Mouse (Mus musculus) right cerebral cortex, postnatal 4 days (tissue): Measurements from ENCODE around the gene Sf3a1.

Experiments used
- DNase-seq: peaks from one replicate; pipeline ENCODE4 v3.0.0-alpha.2; 2022

Gene Sf3a1

DNA sequence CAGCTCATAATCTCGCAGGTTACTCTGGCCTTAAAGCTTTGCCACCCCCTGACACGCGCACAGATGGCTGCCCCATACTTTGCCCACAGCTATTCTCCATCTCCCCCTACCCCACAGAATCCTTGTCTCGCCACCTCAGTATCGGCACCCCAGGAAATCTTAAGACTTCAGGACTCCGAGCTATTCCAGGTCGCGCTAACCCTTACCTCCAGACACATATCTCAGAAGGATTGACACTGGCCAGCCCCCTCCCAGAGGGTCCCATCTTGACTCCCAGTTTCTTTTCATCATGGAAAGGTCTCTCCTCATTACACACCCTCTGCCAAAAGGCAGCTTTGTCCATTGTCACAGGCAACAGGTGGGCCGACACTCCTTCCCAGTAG lies 27.2 kb downstream of the Sf3a1 start:
- peak; percentile 15 for DNase-seq

DNA sequence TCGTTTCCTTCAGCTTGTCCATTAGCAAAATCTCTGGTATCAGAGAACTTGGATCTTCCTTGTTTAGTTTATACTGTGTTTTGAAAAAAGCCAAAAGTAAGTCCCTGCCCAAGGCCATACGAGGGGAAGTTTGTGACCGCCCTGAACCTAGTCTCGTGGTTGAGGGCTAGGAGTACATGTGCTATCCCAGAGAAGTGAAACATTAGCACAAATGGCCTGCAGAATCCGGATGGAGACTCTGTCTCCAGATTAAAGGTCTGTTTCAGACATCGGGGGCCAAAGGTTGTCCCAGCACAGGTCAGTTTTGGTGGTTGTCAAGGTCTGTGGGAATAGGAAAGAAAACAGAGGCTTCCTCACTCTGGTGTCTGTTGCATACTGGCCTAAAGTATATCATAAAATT lies 29.0 kb downstream of the Sf3a1 start:
- DNase-seq: no peak

DNA sequence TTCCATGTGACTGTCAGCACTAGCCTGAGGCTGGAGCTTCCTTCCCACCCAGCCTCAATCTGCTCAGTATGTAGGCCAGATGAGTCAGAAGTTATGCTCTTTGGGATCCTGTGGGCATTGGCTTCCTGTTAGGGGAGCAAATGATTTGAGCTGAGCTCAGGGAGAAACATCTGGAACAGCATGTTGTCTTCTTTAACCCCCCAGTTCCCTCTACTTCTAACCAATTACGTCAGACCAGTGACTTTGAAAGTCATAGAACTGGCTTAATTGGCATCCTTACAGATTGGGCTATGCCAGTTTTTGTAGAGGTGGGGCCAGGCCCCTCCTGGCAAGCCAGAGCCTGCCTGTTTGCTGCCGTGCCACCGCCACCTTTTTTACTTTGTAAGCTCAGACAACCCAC lies 30.5 kb downstream of the Sf3a1 start:
- no peak for DNase-seq

DNA sequence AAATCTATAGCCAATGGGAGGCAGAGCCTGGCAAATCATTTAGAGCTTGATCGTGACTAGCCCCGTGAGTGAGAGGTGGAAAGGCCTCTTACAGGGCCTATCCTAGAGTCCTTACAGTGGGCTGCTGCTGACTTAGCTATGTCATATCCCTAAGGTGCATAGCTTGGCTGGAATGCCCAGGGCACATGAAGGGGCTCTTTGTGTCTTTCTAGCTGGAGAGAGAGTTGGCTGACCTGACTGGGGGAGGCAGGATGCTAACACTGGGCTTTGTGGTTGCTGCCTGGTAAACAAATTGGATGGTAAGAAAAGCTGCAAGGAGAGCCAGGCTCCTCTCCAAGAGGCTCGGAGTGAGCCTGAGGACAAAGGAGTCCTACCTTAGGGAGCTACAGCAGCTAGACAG lies 32.6 kb downstream of the Sf3a1 start:
- no peak for DNase-seq

DNA sequence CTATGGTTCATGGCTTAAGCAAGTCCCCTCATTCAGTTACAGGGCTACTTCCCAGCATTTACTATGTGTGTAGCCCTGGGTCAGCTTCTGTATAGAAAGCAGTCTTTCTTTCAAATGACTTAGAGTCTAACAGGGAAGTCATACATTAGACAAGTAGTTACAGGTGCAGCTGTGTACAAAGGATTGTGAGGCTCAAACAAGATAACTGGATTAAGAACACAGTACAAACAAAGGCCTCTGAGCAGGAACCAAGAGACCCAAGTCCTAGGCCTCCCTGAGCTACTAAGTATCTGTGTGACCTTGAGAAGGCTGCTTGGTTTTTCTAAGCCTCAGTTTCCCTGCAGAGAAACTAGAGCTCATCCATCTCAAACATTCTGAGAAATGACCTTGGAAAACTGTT lies 33.3 kb downstream of the Sf3a1 start:
- no peak for DNase-seq

DNA sequence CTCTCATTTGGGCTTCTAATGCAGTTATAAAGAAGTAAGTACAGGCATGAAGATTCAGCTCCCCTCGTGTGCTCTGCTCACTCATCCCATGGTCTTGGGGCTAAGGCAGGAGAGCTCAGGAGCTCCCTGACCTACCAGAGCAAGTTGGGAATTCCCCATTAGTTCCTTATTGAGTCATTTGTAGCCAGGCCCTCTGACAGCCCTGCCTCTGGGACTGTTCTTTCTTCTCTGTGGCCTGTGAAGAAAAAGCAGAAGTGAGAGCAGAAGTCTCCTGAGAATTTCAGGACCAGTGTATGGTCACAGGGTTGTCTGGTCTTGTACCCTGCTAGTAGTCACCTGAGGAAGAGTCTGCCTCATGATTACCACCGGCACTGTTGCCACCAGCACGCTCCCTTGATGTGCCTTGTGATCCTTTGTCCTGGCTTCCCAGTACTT lies 35.5 kb downstream of the Sf3a1 start:
- DNase-seq: no peak

DNA sequence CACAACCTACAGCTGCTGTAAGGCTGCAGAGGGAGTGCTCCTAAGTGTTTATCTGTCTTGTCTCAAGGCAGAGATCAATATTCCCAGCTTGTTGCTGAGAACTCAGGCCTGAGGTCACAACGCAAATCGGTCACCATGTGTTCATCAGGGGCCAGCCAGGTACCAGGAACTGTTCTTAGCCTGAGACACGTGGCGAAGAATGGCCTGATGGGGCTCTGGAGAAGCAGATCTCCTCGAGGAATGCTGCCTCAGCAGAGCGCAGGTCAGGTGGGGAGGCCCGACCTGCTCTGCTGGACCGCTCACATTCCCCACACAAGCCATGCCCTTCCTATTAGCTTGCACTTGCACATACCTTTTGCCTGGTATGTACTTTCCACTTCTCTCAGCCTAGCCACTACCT lies 36.5 kb downstream of the Sf3a1 start:
- no peak for DNase-seq

DNA sequence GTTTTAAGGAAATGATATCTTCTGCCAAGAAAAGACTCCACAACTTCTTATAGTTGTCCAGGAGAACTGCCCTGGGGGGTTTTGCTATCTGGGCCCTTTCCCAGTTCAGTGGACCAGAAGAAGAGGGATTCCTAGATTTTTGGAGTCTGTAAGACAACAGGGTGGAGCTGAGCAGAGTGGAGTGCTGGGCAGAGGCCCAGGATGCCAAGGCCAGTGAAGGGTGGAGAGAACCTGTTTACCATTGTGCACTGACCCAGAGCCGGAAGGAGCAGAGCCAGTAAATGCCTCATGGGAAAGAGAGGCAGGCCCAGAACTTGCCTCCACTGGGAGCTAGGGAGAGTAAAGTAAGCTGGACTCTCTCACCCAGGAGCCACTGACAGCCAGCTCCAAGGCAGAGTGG lies 37.5 kb downstream of the Sf3a1 start:
- DNase-seq: no peak

DNA sequence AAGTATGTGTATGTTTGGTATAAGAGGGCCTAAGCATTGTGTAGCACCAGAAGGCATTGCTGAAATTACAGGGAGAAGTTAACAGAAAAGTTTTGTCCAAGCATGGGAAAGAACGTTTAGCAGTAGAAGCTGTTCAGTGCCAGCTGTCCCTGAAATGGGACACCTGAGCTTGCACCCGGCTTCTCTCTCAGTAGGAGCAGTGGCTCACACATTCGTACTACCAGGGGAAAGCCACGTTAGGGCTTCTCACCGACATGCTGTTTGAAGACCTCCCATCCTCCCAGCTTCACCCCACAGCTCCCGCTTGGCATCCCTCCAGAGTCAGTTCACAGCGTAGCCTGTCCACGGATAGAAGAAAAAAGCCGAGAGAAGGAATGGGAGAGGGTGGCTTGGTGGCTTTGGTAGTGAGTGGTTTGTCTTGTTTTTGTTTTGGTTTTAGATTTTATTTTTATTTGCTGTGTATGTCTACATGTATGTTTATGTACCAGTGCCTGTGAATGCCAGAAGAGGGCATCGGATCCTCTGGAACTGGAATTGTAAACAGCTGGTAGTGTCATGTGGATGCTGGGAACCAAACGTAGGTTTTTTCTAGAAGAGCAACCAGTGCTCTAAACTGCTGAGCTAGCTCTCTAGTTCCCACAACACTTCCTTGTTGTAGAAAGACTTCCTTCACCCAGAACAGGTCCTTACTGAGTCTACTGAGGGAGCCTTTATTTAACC lies 42.0 kb downstream of the Sf3a1 start:
- no peak for DNase-seq

DNA sequence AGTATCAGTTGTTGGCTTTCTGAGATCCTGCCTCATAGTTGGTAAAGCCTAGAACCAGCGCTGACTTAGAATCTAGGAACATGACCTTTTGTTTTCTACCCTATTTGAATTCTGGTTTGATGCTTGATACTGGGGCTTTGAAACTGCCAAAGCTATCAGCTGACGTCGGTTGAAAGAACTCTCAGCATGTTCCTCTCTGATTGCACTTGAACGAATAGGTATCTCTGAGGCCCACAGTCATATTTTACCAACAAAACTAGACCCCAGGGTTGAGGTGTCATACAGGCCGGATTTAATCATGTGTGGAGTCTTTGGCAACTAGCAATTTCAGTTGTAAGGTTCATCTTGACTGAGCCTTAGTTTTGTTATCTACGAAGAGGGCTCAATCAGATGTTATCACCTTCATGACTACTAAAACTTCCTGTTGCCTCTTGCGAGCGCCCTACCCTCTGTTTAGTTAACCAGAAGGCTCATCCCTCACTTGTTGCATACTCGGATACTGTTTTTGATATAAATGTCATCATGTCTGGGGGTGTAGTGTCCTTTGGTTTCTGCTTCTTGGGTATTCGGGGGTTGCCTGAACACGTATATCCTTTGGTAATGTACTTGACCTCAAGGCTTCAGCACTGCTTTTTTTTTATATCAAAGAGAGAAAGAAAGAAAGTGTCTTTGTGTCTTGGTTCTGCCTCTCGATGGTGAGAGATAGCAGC lies 43.0 kb downstream of the Sf3a1 start:
- no peak for DNase-seq

DNA sequence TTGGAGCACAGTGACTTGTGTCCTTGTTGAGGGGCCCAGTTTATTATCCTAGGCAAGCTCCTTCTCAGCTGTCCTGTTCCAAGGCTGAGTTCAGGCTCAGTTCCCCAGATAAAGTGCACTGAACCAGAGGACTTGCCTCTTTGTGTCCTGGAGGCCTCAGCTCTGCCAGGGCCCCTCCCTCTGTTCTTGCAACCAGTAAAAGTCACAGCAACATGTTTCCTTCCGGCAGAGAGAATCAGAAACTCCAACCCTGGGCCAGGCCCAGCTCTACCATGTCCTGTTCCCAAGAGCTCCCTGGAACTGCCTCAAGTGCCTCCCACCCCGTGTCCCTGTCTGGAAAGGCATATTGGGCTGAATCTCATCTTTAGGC lies 43.5 kb downstream of the Sf3a1 start:
- DNase-seq: no peak

DNA sequence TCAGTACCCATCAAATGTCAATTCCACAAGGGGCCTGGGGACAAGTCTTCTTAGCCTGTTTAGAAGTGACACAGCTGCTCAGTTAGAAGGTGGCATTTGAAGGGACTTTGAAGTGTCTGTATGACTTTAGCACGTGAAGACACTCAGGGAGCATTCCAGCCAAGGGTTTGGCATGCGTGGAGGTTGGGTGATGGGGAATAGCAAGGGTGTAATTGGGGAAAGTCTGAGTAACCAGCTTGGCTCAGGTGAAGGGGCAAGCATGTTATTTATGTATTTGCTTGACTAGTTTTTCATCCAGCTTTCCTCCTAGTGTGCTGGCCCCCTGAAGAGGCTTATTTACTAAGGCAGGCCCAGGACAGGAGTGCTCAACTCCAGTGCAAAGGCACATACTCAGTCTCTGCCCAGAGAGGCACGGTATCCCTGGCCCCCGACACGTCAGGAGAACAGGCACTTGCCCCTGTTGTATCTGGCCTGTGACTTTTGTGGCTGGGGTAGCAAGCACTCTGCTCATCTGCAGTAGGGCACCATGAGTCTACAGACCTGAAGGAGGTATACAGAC lies 45.0 kb downstream of the Sf3a1 start:
- DNase-seq: no peak

DNA sequence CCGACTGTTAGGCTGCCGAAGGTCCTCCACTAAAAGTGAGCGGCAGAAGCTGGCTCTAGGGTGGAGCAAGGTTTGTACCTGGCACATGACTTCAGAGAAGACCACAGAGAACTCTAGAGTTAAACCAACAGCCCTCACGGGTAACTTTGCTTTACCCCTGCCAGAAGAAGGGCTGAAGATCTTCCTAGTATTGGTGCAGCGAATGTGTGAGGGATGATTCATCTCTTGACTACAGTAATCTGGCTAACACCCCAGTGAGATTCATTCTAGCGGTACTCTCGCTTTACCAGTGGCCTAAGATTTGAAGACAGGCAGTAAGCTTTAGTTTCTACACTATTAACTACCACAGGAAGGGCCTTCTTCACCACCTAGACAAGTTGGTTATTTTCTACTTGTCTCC lies 45.8 kb downstream of the Sf3a1 start:
- DNase-seq: no peak

DNA sequence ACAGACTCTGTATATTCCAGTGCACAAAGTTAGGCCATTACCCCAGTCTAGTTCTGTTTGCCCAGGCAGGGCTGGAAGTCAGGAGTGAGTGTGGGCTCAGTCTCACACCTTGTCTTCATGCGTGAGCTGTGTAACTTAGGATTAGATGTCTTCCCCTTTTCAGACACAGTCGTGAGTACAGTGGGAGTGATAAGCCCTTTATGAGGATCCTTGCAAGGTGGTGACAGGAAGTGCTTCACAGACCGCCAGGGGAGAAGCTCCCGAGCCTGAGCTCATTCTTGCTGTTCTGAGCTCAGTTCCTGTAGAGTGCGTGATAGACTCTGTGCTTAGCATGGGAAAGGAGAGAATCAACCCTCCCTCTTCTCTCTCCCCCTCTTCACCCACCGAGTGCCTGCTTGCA lies 46.4 kb downstream of the Sf3a1 start:
- no peak for DNase-seq

DNA sequence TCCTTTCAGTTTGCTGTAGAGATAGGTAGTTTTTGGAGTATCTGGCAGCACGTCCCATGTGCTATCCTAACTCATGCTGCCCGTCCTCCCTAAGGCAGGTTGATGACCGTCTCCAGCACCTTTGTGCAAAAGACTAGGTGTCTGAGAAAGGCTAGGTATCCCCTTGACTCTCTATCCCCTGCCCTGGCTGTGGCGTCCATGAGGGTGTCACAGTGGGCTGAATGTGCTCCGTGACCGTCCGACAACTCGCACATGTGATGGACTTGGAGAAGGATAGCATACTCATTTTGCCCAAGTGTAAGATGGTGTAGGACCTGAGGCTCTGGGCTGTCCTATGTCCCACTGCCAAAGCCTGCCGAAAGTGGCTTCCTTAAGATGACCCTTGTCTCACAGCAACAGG lies 47.5 kb downstream of the Sf3a1 start:
- DNase-seq: no peak

DNA sequence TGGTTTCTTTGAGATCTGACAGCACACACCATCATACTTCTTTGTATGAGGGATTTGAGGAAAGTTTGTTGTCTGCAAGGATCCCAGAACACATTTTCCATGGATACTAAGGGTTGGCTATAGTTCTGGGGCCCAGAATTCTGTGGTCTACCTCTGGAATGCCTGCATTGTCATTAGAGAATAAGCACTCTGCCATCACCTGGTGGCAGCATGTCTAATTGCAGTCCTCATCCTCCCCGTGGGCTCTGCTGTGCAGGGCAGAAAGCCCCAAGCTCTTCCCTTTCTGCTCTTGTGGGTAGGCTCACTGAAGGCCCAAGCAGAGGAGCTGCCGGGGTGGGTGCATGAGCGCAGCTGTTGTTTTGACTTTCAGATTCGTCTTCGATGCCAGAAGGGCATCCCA lies 49.4 kb downstream of the Sf3a1 start:
- DNase-seq: no peak

DNA sequence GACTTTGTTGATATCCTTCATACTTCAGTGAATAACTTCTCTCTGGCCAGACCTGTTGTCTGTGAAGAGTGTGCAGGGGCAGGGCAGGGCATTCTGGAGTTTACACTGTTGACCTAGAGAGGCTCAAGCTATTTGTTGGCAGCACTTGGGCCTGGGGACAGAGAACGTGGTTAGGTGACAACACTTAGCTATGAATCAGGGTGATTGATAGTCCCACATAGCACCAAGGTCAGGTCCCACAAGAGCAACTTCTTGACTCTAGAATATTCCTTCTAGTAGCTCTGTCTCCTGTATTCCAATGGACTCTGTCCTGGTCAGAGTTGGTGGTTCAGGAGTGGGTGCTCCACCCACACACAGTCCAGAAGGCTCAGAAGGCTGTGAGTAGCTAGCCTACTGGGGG lies 50.6 kb downstream of the Sf3a1 start:
- DNase-seq: no peak

DNA sequence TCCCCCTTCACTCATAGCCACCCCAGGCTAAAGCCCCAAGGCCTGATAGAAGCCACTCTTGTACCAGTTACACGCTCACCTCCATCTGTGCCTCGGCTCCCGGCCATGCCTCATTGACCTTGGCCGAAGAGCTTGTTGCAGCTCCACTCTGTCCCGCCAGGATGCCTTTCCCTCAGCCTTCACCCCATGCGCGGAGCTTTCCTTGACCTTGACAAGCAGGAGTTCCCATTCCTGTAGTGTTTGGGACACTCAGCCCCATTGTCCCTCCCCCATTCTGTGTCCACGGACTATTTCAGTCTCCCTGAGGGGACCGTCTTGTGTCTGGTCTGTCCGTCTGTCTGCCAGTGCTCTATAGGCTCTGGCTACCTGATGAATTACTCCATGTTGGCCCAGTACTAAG lies 53.0 kb downstream of the Sf3a1 start:
- DNase-seq: no peak

DNA sequence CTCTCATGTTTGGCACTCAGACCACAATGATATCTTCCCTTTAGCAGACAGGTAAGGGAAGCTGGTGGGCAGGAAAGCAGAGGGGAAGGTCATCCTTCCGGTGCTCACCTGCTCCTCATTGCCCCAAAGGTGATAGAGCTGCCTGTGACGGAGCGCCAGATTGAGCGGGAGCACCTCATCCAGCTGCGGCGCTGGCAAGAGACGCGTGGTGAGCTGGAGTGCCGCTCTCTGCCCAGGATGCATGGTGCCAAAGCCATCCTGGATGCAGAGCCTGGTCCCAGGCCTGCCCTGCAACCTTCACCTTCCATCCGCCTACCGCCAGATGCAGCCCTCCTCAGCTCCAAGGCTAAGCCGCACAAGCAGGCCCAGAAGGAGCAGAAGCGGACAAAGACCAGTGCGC lies 54.4 kb downstream of the Sf3a1 start:
- DNase-seq: no peak

DNA sequence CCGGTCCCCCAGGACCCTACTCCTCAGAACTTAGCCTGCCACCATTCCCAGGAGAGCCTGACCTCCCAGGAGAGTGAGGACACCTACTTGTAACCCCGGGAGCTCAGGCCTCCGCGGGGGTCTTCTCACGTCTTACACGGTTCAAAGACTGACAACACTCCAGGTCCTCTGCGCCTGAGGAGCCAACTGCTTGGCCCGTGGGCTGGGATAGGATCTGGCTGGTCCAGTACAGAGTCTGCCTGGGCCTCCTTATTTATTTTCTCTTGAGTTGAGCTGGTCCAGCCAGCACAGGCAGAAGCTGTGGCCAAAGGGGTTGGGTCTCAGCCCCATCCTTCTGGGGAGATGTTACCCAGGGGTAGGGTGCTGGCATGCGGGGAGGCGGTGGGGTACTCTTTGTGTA lies 54.9 kb downstream of the Sf3a1 start:
- no peak for DNase-seq

DNA sequence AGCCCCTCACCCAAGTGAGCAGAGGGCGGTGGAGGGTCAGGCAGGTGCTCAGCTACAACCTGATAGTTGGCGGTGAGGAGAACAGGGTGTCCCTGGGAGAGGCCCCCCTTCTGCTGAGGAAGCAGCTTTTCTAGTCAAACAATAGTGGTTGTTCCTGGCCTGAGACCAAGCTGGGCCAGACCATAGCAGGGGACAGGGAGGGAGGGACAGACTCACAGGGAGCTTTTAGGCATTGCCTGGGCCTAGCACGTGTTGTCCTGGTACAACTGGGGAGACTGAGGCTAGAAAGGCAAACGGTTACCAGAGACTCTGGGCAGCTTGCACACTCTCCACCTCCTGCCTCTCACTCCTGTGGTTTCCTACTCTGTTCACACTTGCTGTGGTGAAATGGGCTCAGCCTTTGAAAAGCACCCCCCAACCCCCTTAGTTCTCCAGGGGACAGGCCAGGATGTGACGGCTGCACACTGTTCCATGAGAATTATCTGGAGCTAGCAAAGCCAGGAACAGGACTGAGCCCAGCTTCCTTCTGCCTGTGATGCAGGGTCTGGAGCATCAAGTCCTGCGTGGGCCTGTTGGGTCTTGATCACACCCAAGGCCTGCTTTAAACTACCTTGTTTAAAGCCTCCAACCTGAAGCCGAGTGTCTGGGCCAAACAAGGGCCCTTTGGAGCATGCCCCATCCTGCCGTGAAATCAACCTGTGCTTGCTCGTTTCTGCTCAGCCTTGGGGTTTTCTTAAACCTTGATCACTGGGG lies 56.3 kb downstream of the Sf3a1 start:
- no peak for DNase-seq

DNA sequence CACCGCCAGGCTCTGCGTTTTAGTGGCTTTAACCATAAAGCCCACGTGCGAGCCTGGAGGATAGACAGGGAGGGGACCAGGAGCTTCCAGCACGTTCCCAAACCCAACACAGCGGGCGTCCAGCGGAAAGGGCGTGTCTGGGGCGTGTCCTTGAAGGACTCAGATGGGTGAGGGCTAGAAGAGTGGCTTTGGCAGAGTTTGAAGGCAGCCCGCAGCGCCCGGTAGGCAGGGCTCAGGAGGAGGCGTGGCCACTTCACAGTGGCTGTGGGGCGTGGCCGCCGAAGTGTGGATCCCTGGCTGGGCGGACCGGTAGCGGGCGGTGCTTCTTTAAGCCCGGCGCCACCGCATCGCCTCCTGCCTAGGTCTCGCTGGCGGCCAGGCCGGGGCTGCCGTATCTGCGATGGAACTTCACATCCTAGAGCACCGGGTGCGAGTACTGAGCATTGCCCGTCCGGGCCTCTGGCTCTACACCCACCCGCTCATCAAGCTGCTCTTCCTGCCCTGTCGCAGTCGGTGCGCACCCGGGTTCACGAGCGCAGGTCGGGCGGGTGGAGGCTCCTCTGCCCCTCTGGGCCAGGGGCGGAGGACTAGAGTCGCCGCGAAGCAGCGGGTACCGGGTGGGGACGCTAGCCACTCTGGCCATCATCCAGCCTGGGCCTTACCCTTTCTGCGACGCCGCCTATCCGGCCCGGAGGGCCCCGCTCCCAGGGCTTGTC lies 57.9 kb downstream of the Sf3a1 start, which contains the start of gene Castor1:
Gene Castor1 (plus strand): TSS at position 312 of the 716 bp plus-strand sequence.
- DNase-seq: peak; percentile 43

DNA sequence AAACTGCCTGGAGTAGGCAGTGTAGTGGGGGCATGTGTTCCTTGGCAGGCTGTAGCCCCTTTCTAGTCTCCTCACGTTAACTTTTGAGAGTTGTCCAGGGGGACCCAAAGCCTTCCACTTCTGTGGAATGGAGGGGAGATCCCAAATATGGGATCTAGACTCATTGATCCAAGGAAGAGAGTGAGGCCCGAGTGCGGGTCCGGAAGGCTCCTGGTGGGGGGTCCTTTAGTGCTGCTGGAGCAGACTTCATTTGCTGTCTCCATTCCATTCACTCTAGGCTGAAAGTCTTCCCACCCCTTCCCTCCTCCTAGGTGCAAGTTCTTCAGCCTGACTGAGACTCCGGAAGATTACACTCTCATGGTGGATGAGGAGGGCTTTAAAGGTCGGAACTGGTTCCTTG lies 58.5 kb downstream of the Sf3a1 start:
- DNase-seq: no peak
